Mouse (Mus musculus) limb, embryonic 12.5 days (tissue): ENCODE results near the gene Klk9. TPM values are rescaled to one million over a fixed set of nuclear protein-coding genes. Genes with fewer than 3 reads are reported as not detected.

Source experiments
- ATAC-seq: fragments of 200-750 bp; cut with Nextera tagmentation; 2 replicates; pipeline ENCODE4 v1.8.0; 2017; ENCODE audit warnings: low read depth, moderate TSS enrichment; ENCODE audit not compliant: insufficient number of reproducible peaks, insufficient read depth, low FRiP score, low TSS enrichment
- H3K27ac ChIP-seq: fragments of 300-500 bp; sonication (generic); 2 replicates; pipeline ENCODE4 v1.5.1; 2016; ENCODE audit warnings: mild to moderate bottlenecking, moderate library complexity
- H3K27me3 ChIP-seq: fragments of 300-500 bp; sonication (generic); 2 replicates; pipeline ENCODE4 v1.6.1; 2016; ENCODE audit warnings: mild to moderate bottlenecking, moderate library complexity
- H3K36me3 ChIP-seq: fragments of 300-500 bp; sonication (generic); 2 replicates; pipeline ENCODE4 v1.6.1; 2016; ENCODE audit warnings: mild to moderate bottlenecking, moderate library complexity
- H3K4me1 ChIP-seq: fragments of 300-500 bp; sonication (generic); replicated peaks from 2 replicates; pipeline ENCODE4 v1.6.1; 2016
- H3K4me2 ChIP-seq: fragments of 300-500 bp; sonication (generic); 2 replicates; pipeline ENCODE4 v1.6.1; 2016; ENCODE audit warnings: mild to moderate bottlenecking, moderate library complexity
- H3K4me3 ChIP-seq: fragments of 300-500 bp; sonication (generic); replicated peaks from 2 replicates; pipeline ENCODE4 v1.5.1; 2016; ENCODE audit warnings: mild to moderate bottlenecking
- H3K9ac ChIP-seq: fragments of 300-500 bp; sonication (generic); replicated peaks from 2 replicates; pipeline ENCODE4 v1.6.1; 2016; ENCODE audit warnings: mild to moderate bottlenecking, moderate library complexity
- H3K9me3 ChIP-seq: fragments of 300-500 bp; sonication (generic); 2 replicates; pipeline ENCODE4 v1.6.1; 2016; ENCODE audit warnings: mild to moderate bottlenecking, moderate library complexity
- WGBS: fragments of 180-500 bp; shearing (Covaris S2); methylation state at CpG from one replicate; pipeline ENCODE4 v1.1.7; 2016; 5-methylcytosine and 5-hydroxymethylcytosine counted together
- polyA plus RNA-seq: library from polyadenylated mRNA; unstranded; fragments of >200 nt; fragmentation: Nextera tagmentation; extraction: Ambion mirVana; gene quantifications from 2 replicates; pipeline ENCODE4 v1.2.1, GENCODE M21; 2016

Gene Klk9
- polyA plus RNA-seq, 1 experiment from 2014 or later = 0.14 TPM

- ATAC-seq = peak; percentile 58; the same call in 1 of the 2 replicates
Measured at GRCm38 (mm10) chr7:43797333-43797769, 5.7 kb downstream of the Klk9 start, which contains the start of gene Klk8. Gene Klk8, plus strand, starts transcription at chr7:43797577.

GRCm38 (mm10) chr7:43797844-43798462 lies 6.3 kb downstream of the Klk9 start:
- peak; percentile 32; the same call in 1 of the 2 replicates for ATAC-seq
- Histone ChIP-seq H3K9me3 (no peaks in the 10 kb centered on the region), H3K36me3 (no peaks in the 10 kb centered on the region), H3K4me3 (peak overlapping the region; percentile 52), H3K27ac (no peak overlapping the region), H3K4me2 (peak overlapping the region; percentile 76), H3K9ac (no peak overlapping the region), H3K4me1 (peaks cover 7% of the 10 kb centered on the region; the same call in 1 of the 2 replicates), H3K27me3 (peaks cover 59% of the 10 kb centered on the region)
- WGBS = 45% methylated on average over 13 of the region's 13 CpGs

More at GRCm38 (mm10) chr7:43797333-43797769, 5.7 kb downstream of the Klk9 start, which contains the start of gene Klk8:
- Histone ChIP-seq H3K27me3 (peaks cover 59% of the 10 kb centered on the region), H3K4me2 (peak within 1 kb of the TSS; percentile 76), H3K36me3 (no peaks in the 10 kb centered on the region), H3K9ac (peak within 1 kb of the TSS; percentile 56), H3K4me1 (peaks cover 7% of the 10 kb centered on the region; the same call in 1 of the 2 replicates), H3K27ac (no peak within 1 kb of the TSS), H3K4me3 (peak within 1 kb of the TSS; percentile 52), H3K9me3 (no peaks in the 10 kb centered on the region)
- under 1% methylated on average over 28 of the region's 28 CpGs for WGBS

- Histone ChIP-seq H3K4me1 (peaks cover 7% of the 10 kb centered on the region; the same call in 1 of the 2 replicates), H3K27ac (no peak overlapping the region), H3K9me3 (no peaks in the 10 kb centered on the region), H3K36me3 (no peaks in the 10 kb centered on the region), H3K4me3 (no peak overlapping the region), H3K9ac (no peak overlapping the region), H3K27me3 (peaks cover 44% of the 10 kb centered on the region), H3K4me2 (no peak overlapping the region)
- 73% methylated on average over 7 of the region's 7 CpGs for WGBS
- ATAC-seq = no peak
Measured at GRCm38 (mm10) chr7:43799876-43800275, 8.2 kb downstream of the Klk9 start.

DNA sequence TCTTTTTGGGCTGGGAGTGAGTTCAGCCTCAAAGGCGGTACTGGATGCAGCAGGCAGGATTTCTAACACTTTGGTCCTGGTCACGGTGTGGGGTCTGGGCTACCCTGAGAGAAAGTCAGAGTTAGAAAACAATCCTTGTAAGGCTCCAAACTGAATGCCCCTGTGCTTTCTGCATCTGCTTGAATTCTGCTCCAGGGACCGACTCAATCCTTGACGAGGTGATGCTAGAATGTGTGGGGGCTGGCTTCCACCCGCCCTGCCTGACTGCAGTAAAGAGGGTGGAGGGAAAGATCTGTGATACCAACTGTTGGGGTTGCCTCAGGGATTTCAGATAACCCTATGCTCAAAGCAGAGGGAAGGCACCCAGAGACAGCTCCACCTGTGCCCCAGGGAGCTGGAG lies 19.3 kb downstream of the Klk9 start, which contains the start of gene Klk7:
Klk7 (plus strand) TSS at position 301 of the 400 bp plus-strand sequence.
- H3K4me3 ChIP-seq = no peak within 1 kb of the TSS
- no peaks in the 10 kb centered on the region for H3K36me3 ChIP-seq
- no peak within 1 kb of the TSS for H3K9ac ChIP-seq
- no peaks in the 10 kb centered on the region for H3K9me3 ChIP-seq
- ATAC-seq = no peak
- H3K4me2 ChIP-seq = no peak within 1 kb of the TSS
- H3K27ac ChIP-seq = no peak within 1 kb of the TSS
- WGBS = 33% methylated on average over 5 of the region's 5 CpGs
- peaks cover 9% of the 10 kb centered on the region for H3K27me3 ChIP-seq
- no peaks in the 10 kb centered on the region for H3K4me1 ChIP-seq

GRCm38 (mm10) chr7:43815211-43815610 lies 23.5 kb downstream of the Klk9 start:
- no peak for ATAC-seq
- H3K4me2 ChIP-seq = no peak overlapping the region
- H3K27ac ChIP-seq = no peak overlapping the region
- WGBS = 88% methylated on average over 7 of the region's 7 CpGs
- H3K36me3 ChIP-seq = no peaks in the 10 kb centered on the region
- no peak overlapping the region for H3K9ac ChIP-seq
- no peaks in the 10 kb centered on the region for H3K4me1 ChIP-seq
- H3K27me3 ChIP-seq = peaks cover 9% of the 10 kb centered on the region
- H3K4me3 ChIP-seq = no peak overlapping the region
- H3K9me3 ChIP-seq = no peaks in the 10 kb centered on the region

- no peaks in the 10 kb centered on the region for H3K36me3 ChIP-seq
- no peak for ATAC-seq
- H3K9me3 ChIP-seq = no peaks in the 10 kb centered on the region
- peaks cover 2% of the 10 kb centered on the region; the same call in 1 of the 2 replicates for H3K27me3 ChIP-seq
- H3K4me3 ChIP-seq = no peak overlapping the region
- H3K4me1 ChIP-seq = no peaks in the 10 kb centered on the region
- no peak overlapping the region for H3K9ac ChIP-seq
- H3K4me2 ChIP-seq = no peak overlapping the region
- no peak overlapping the region for H3K27ac ChIP-seq
Measured at GRCm38 (mm10) chr7:43816746-43817145, 25.1 kb downstream of the Klk9 start.

DNA sequence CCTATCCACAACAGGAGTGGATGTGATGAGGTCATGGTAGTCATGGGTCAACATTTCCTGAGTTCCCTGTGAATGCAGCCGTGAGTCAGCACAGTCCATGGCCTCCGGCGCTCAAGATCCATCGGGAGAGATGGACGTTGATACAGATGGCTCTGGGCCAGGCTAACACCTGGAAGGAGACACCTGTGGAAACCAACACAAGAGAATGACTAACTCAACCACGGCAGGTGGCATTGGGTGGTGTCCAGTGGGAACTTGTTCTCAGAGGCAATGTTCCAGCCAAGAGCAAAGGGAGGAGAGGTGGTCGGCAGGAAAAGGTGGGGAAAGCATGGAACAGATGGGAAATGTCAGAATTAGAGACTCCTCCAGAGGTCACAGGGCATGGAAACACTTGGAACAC lies 29.9 kb downstream of the Klk9 start:
- Histone ChIP-seq H3K9me3 (no peaks in the 10 kb centered on the region), H3K9ac (no peak overlapping the region), H3K27me3 (no peaks in the 10 kb centered on the region), H3K4me1 (no peaks in the 10 kb centered on the region), H3K27ac (no peak overlapping the region), H3K36me3 (no peaks in the 10 kb centered on the region), H3K4me2 (no peak overlapping the region), H3K4me3 (no peak overlapping the region)
- no peak for ATAC-seq
- WGBS = 94% methylated on average over 7 of the region's 7 CpGs

DNA sequence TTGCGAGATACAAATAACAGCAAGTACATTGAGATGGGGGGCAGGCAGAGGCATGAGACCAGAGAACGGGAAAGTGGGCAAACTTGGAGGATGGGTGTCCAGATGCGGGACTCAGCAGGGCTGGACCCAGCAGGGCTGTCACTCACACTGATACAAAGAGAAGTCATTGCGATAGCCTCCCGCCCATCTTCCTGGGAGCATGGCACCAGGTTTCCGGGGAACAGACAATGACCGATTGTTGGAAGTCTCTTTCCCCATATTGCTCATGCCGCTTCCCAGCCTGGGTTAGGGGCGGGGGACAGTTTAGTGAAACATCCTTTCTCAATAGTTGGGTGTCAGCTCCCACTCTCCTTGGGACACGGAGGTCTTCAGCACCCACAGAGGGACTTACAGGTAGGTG lies 32.5 kb downstream of the Klk9 start, which contains the start of gene Klk6:
Klk6 (plus strand) TSS at position 301 of the 400 bp plus-strand sequence.
- Histone ChIP-seq H3K36me3 (no peaks in the 10 kb centered on the region), H3K9ac (no peak within 1 kb of the TSS), H3K4me3 (no peak within 1 kb of the TSS), H3K9me3 (no peaks in the 10 kb centered on the region), H3K4me1 (no peaks in the 10 kb centered on the region), H3K4me2 (no peak within 1 kb of the TSS), H3K27me3 (no peaks in the 10 kb centered on the region), H3K27ac (no peak within 1 kb of the TSS)
- ATAC-seq = no peak
- 89% methylated on average over 10 of the region's 10 CpGs for WGBS

GRCm38 (mm10) chr7:43826056-43826455 lies 34.4 kb downstream of the Klk9 start:
- H3K9ac ChIP-seq = no peak overlapping the region
- no peaks in the 10 kb centered on the region for H3K9me3 ChIP-seq
- H3K4me2 ChIP-seq = no peak overlapping the region
- H3K4me3 ChIP-seq = no peak overlapping the region
- H3K4me1 ChIP-seq = no peaks in the 10 kb centered on the region
- WGBS = 83% methylated on average over 5 of the region's 5 CpGs
- H3K27ac ChIP-seq = no peak overlapping the region
- no peak for ATAC-seq
- no peaks in the 10 kb centered on the region for H3K27me3 ChIP-seq
- H3K36me3 ChIP-seq = no peaks in the 10 kb centered on the region

- no peak overlapping the region for H3K4me2 ChIP-seq
- no peaks in the 10 kb centered on the region for H3K4me1 ChIP-seq
- H3K9me3 ChIP-seq = no peaks in the 10 kb centered on the region
- no peaks in the 10 kb centered on the region for H3K36me3 ChIP-seq
- no peak for ATAC-seq
- WGBS = 90% methylated on average over 4 of the region's 4 CpGs
- H3K27me3 ChIP-seq = no peaks in the 10 kb centered on the region
- H3K4me3 ChIP-seq = no peak overlapping the region
- H3K9ac ChIP-seq = no peak overlapping the region
- no peak overlapping the region for H3K27ac ChIP-seq
Measured at GRCm38 (mm10) chr7:43827706-43828105, 36.0 kb downstream of the Klk9 start.

- Histone ChIP-seq H3K4me3 (no peak overlapping the region), H3K9ac (no peak overlapping the region), H3K27me3 (no peaks in the 10 kb centered on the region), H3K4me1 (no peaks in the 10 kb centered on the region), H3K4me2 (no peak overlapping the region), H3K27ac (no peak overlapping the region), H3K9me3 (no peaks in the 10 kb centered on the region), H3K36me3 (no peaks in the 10 kb centered on the region)
- WGBS = 83% methylated on average over 8 of the region's 8 CpGs
- no peak for ATAC-seq
Measured at GRCm38 (mm10) chr7:43829006-43829405, 37.3 kb downstream of the Klk9 start.

DNA sequence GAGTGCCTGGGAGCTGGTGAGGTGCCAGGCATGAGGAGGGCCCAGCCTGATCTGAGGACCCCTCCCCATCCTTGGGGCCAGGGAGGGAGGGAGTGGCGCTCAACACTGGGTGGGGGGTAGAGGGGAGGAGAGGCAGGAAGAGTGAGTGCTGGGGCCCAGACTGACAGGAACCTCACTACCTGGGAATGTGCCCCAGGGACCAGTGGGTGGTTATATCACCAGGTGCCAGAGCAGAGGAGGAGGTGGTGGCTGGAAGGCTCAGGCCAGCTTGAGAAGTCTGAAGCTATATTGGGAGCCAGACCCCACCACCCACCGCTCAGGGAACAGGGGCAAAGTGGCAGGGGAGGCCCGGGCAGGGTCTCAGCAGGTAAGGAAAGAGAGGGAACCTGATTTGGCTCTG lies 50.0 kb downstream of the Klk9 start, which contains the start of gene Klk5:
Klk5 (plus strand) TSS at position 271 of the 400 bp plus-strand sequence.
- no peak for ATAC-seq
- no peak within 1 kb of the TSS for H3K4me3 ChIP-seq
- H3K36me3 ChIP-seq = no peaks in the 10 kb centered on the region
- no peaks in the 10 kb centered on the region for H3K27me3 ChIP-seq
- H3K9ac ChIP-seq = no peak within 1 kb of the TSS
- no peaks in the 10 kb centered on the region for H3K9me3 ChIP-seq
- WGBS = 52% methylated on average over 3 of the region's 3 CpGs
- no peak within 1 kb of the TSS for H3K4me2 ChIP-seq
- H3K4me1 ChIP-seq = no peaks in the 10 kb centered on the region
- H3K27ac ChIP-seq = no peak within 1 kb of the TSS
